Mouse (Mus musculus): ENCODE measurements at regions not wholly inside any gene's neighbourhood (a gene's known extent, or its start where the extent isn't known, plus 50 kb on each side); places are given as distances from the start of the nearest gene placed in this dataset.

GRCm38 (mm10) chr11:44238598-44238997 is 161.3 kb upstream of the Il12b start:
- no peak for DNase-seq

DNA sequence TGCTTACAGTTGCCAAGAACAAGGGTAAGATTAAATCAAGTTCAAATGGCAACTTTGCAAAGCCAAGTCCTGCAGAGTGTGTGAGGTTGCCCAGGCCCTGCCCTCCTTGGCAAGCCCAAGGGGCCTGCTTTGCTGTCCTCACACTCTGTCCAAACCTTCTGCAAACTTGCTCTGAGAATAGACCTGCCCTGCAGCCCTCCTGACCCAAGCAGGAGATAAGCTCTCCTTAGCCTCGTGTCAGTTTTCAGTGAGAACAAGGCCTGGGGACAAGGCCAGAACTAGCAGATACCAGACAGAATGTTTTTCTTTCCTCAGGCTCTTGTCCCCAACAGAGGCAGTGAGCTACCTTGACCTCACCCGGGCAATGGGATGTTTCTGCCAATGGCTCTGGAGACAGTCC is 156.7 kb upstream of the Il12b start:
- no peak for DNase-seq

DNA sequence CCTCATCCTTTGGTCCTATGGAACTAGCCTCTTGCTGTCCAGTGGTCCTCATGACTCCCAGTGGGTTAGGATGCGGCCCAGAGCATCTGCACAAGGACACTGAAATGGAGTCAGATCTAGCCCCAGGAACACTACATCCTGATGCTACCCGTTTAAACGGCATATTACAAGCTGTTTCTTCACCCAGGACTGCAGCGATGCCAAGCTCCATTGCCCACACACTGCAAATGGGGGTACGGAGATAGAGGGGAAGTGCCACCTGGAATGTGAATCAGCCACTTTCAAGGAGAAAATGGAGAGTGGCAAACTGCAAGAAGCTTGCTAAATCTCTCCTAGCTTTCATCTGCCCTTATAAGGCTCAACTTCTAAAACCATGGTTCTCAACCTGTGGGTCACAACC is 148.0 kb upstream of the Il12b start:
- DNase-seq = no peak

GRCm38 (mm10) chr11:44260376-44261111 is 139.3 kb upstream of the Il12b start:
- no peak for DNase-seq

- no peak for DNase-seq
Measured at GRCm38 (mm10) chr11:44261657-44262056, 138.2 kb upstream of the Il12b start.

DNA sequence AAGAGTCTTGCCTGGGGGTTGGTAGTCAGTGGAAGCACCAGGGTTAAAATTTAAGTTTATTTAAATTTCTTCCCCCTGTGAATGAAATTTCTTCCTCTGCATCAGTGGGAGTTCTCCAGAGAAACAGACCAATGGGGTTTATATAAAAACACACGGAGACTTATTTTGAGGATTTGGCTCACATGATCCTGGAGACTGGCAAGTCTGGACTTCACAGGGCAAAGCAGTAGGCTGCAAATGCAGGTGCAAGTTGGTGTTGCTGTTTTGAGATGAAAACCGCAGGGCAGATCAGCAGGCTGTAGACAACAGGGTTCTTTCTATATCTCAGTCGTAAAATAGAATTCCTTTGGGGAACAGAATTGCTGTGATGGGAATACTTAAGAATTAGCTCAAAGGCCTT is 137.3 kb upstream of the Il12b start:
- no peak for DNase-seq

- peak; percentile 57 for DNase-seq
Measured at GRCm38 (mm10) chr11:44272268-44272667, 127.6 kb upstream of the Il12b start.

DNA sequence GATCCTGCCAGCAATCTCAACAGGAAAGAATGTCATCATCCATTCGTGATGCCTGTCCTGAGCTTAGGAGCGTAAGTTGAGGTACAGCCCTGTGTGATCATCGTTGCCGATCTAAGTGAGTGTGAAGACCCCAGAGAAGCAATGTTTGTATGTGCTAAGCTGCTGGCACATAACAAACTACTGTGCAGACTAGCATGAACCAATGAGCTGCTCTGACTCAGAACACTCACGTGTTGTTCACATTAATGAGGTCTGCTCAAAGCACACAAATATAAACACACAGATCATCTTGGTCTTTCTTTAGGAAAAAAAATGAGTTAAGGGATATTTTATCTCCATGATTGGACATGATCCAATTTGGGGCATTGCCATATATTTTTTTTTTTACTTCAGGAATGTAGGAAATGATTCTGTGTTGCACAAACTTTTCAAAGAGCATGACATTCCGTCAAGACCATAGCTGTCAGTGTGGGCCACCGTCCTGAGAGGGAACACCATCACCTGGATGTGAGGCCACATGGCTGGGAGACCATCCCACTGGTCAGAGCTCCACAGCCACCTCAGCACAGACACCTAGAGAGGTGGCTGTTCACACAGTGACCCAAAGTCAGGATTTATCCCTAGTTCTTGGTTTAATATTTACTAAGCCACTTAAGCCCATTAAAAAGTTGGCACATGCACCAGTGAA is 121.2 kb upstream of the Il12b start:
- no peak for DNase-seq

DNA sequence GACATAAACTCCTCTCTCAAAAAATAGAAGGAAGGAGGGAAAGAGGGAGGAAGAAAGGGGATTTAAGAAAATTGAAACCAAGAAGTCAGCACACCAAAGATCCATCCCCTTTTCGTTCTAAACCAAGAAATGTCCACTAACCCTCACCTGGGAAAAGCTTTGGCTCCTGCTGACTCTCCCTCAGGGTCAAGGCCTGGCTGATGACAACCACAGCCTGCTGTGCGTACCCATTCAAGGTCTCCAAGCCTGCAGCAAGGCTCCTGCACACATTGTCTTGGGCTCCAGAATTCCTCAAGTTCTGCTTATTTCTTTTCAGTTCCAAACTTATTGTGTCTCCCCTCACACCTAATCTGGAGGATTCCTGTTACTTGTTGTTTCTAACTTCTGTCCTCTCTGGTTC is 113.9 kb upstream of the Il12b start:
- DNase-seq = no peak

DNA sequence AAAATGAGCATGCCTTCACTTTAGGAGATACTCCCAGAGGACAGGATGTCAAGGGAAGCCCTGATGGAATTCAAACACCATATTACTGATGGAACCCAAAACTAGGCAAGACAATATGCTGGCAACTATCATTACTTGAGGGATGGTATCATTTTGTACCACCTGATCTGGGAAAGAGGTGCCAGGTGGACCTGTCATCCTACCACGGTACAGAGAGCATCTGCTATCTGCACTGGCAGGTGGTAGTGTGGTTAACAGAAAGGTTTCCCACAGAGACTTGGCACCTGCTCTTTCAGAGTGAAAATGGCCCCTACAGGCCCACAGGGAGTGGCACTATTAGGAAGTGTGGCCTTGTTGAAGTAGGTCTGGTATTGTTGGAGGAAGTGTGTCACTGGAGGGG is 111.0 kb upstream of the Il12b start:
- no peak for DNase-seq

DNA sequence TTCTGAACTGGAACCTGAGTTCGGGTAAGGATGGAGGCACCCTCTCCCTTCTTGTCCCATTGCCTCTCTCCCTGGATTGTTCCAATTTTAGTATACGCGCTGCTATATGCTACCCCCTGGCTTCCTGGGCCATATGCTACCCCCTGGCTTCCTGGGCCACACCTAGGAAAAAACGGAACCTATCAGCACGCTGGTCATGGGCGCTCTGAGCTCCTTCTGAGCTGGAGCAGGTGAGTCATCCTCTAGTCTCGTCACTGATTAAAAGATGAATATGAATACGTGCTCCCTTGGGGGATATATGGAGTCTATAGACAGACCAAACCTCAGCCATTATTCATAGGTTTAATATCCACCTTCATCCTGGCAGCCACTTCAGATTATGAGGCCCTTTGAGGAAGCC is 96.1 kb upstream of the Il12b start:
- DNase-seq = no peak

DNA sequence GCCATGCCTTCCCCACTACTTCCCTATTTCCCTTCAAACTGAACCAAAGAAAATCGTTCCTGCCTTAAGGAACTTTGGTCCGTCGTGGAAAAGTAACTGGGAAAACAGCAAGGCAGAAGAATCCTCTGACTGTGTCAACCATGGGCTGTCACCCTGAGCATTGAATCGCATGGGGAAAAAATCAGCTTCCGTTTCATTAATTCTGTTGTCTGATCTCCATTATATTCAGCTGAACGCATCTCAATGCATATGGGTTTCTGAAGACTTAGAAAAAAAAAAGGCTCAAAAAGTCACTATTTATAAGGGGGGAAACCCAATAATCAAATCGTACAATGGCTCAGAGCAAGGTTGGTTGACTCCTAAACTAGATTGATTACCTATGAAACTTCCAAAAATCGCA is 83.8 kb upstream of the Il12b start:
- DNase-seq = no peak

- no peak for DNase-seq
Measured at GRCm38 (mm10) chr11:44319136-44319535, 80.7 kb upstream of the Il12b start.

DNA sequence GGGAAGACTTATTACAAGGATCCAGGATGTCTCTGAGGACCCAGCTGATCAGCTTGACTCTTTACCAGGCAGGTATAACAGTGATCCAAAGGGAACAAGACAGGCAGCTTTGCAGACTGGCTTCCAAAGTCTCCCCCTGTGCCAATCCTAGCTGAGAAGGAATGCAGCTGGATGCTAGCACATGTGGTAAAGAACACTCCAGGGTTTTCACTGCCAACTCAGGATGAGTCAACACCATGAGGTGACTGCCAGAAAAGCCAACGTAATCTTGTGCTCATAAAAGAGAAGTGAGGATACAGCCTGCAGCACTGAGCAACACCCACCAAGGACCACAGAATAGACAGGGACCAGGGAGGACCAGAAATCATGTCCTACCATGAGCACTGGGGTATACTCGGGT is 76.5 kb upstream of the Il12b start:
- no peak for DNase-seq

DNA sequence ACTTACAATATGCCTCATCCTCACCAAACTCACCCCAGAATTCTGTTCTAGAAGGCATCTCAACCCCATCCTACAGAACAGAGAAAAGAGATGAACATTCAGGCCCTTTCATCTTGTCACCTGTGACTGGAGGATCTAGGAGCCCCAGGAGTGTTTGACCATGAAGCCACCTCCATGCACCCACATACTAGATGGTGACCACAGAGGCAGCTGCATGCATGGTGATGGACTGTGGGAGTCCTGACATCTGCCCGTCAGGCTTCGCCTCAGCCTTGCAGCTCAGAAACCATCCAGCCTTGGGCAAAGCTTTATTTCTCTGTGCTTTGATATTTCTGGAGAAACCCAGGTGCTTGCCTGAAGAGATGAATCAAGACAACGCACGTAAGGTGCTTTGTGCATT is 74.8 kb upstream of the Il12b start:
- DNase-seq = no peak

GRCm38 (mm10) chr11:44325525-44325924 is 74.3 kb upstream of the Il12b start:
- DNase-seq = no peak

GRCm38 (mm10) chr11:44329503-44329902 is 70.4 kb upstream of the Il12b start:
- no peak for DNase-seq

- DNase-seq = no peak
Measured at GRCm38 (mm10) chr11:44330438-44330837, 69.4 kb upstream of the Il12b start.

DNA sequence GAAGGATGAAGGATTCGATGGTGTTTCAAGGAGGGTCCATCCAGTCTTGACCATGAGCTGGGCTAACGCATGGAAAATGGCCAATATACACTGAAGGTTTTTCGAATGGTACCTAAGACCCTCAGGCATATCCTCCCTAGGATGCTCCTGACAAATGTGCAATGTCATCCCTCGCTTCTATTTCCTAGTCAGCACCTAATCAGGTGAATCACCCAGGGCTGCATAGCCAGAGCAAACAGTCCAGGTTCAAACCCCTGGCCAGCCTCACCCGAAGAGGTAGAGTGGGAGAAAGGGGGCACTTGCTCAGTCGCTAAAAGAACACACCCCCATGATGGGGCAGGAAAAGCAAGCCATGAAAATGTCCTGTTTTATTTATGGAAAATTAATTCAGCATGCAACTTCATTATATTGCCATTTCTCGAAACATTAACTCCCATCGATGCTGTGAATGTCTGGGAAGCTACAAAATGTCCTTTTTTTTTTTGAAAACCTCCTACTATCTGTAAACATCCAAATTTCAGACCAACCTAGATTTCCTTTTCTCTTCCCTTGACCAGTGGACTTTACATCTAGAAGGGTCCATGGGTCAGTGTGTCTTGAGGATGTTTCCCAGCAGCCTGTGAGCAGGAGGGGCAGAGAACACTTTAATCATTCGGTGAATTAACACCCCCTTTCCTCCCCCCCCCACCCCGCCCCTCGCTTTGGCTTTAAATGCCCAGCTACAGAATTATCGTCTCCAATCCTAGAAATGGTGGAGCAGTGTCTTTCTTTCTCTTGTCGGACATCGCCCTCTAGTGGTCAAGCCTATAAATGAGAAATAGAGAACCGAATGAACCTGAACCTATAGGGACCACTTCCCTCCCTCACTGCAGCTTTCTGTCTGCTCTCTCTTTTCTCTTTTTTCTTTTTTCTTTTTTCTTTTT is 68.8 kb upstream of the Il12b start:
- DNase-seq = peak; percentile 77

GRCm38 (mm10) chr11:44331774-44332129 is 68.1 kb upstream of the Il12b start:
- DNase-seq = no peak

GRCm38 (mm10) chr11:44340531-44340930 is 59.3 kb upstream of the Il12b start:
- DNase-seq = no peak

DNA sequence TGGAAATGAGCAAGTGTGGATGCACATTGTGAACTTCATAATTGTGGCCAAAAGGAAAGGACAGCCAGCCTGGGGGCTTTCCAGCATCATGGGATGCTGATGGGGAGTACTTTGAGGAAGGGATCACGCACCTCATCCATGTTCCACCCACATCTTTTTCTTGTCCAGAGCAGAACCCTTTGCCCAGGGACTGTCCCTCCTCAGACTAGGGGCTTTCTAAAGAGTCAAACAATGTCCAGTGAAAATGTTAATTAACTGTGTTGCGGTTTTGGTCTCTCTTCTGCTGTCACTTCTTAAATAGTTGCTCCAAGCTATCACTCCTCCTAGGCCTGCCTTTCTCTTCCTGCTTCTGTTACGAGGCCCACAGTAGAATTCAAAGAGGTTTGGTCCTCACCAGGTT is 51.6 kb upstream of the Il12b start:
- no peak for DNase-seq

DNA sequence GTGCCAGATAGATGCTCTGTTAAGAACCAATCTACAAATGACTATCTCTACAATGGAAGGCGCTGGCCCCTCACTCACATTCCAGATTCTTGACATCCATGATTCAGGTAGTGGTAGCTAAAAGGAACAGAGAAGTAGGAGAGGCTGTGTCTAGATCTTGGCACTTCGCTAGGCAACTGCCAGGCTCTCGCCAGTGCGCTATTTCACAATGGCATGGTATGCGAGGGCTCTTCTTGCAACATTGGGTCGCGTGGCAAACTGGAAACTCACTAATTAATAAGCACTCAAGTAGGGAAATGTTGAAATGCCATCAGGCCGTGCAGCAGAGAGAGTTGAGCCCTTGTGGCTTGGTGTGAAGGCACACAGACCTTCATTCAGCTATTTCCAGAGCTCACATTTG is 50.3 kb upstream of the Il12b start:
- DNase-seq = peak; percentile 2

Measured in kidney, adult 9 months (tissue).